Mouse (Mus musculus): Measurements from ENCODE around the gene Wdr73.
A peak's percentile ranks its signal among the peaks of the same experiment; 100 is the strongest.

DNA sequence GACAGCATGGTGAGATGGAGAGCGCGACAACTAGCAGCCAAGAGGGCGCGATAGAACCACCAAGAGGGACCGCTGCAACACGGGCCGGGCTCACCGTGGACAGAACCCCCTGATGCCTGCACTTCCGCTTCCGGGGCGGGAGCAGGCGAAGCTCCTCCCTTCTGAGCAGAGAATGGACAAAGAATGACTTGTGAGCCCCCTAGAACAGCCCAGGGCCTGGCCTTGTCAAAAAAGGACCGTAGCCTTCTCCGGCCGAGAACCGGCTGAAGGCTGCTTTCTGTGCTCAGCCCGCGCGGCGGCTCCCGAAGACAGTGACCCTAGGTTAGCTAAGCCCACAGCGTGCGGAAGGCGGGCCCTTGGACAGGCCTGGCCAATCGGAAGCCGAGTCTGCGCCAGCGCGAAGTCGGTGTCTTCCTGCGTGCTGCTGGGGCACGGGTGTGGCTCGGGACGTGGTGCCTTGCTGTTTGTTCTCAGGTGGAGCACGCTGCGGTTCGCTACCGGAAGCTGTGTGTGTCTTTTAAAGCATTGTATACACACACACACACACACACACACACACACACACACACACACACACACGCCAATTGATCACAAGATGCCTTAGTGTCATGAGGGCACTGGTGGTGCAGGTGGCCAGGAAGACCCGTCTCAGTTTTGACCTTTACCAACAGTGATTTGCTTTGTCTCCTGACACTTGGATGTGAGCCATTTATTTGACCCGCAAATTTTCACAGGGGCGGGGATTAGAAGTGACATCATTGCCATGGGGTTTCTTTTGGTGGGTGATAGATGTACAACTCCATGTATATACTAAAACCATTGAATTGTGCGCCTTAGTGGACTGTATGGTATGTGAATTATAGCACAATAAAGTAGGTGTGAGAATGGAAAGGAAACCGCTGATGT, 46.6 kb upstream of the Wdr73 start, which contains the start of gene Sec11a:
- TF ChIP-seq POLR2A (IDR thresholded peaks at IDR 0.05; ENCODE audit: low read depth, low read length) (peak; percentile 85), BHLHE40 (IDR thresholded peaks at IDR 0.05; ENCODE audit: low read depth, low read length) (peak; percentile 96), E2F4 (IDR thresholded peaks at IDR 0.05; ENCODE audit: insufficient replicate concordance, low read depth, low read length) (0 out of 2 replicates have a peak, but pooled peaks have one; percentile 39), MAFK (IDR thresholded peaks at IDR 0.05; ENCODE audit: insufficient replicate concordance, low read length) (no peak), CTCF (conservative IDR thresholded peaks at IDR 0.05 in 1 of 2, IDR thresholded peaks at IDR 0.05 in 1 of 2; ENCODE audit: low read depth in 2 of 2, low read length in 2 of 2) (no peak), CHD1 (IDR thresholded peaks at IDR 0.05; ENCODE audit: low read depth, low read length) (no peak), EP300 (IDR thresholded peaks at IDR 0.05; ENCODE audit: low read length) (no peak), TCF12 (IDR thresholded peaks at IDR 0.05; ENCODE audit: low read depth, low read length) (peak; percentile 74), USF1 (IDR thresholded peaks at IDR 0.05; ENCODE audit: low read depth, low read length) (no peak), SMC3 (IDR thresholded peaks at IDR 0.05; ENCODE audit: low read depth, low read length) (no peak), HCFC1 (IDR thresholded peaks at IDR 0.05; ENCODE audit: low read depth, low read length) (peak; percentile 77), ZC3H11A (IDR thresholded peaks at IDR 0.05; ENCODE audit: low read depth, low read length) (no peak)

All from CH12.LX (cell line).